Mouse (Mus musculus): ENCODE measurements around the gene Olfr1475. TPM values are rescaled to one million over a fixed set of nuclear protein-coding genes. Genes with fewer than 3 reads are reported as not detected.
"Not testable (repeated sequence)": the region's sequence is repeated elsewhere in the genome, so short reads cannot be mapped to it uniquely, and the experiment has no call there.

Gene Olfr1475
- not detected in 2 replicates for polyA plus RNA-seq (2012)

DNA sequence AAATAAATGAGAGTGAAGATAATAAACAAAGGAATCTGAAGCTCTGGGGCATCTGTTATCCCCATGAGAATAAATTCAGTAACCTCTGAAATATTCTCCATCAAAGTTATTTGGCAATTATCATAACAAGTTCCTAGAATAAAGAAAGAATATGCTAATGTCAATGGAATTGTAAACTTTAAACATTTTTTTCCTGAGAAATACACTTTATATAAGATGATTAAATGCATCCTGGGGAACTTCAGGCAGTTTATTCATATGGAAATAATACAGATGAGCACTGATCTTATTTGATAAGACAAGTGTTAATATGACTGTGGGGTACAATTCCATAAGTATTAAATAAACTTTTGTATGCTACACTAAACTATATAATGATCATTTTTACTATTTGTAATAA lies at the start of gene Olfr1475:
Gene Olfr1475 (minus strand): TSS at position 101 of the 400 bp plus-strand sequence.
- no peak for TF ChIP-seq GATA1 (IDR thresholded peaks at IDR 0.05; ENCODE audit: low read length)

DNA sequence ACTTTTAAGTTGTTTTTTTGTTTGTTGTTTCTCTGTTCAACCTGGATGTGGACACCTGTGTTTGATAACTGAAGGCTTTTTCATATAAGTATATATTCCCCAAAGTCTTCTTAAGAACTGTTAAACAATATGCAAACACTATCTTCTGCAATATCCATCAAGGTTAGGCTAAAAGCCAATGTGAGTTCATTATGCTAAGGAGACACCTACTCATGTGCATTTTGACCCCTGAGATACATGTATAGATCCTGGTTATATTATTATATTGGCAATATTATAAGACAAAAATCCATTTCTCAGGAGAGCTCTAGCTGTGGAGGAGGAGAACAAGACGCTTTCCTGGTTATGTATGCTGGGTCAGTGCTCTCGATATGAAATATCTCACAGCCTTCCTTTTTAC lies 47.6 kb upstream of the Olfr1475 start, which contains the start of gene Olfr1480:
Gene Olfr1480 (plus strand): TSS at position 301 of the 400 bp plus-strand sequence.
- no peak for TF ChIP-seq GATA1 (IDR thresholded peaks at IDR 0.05; ENCODE audit: low read length)

DNA sequence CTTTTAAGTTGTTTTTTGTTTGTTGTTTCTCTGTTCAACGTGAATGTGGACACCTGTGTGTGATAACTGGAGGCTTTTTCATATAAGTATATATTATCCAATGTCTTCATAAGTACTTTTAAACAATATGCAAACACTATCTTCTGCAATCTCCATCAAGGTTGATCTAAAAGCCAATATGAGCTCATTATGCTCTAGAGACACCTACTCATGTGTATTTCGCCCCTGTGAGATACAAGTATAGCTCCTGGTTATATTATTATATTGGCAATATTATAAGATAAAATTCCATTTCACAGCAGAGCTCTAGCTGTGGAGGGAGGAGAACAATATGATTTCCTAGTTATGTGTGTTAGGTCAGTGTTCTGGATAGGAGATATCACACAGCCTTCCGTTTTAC lies 20.2 kb upstream of the Olfr1475 start, which contains the start of gene Olfr1477:
Gene Olfr1477 (plus strand): TSS at position 301 of the 400 bp plus-strand sequence.
- no peak for TF ChIP-seq GATA1 (IDR thresholded peaks at IDR 0.05; ENCODE audit: low read length)

DNA sequence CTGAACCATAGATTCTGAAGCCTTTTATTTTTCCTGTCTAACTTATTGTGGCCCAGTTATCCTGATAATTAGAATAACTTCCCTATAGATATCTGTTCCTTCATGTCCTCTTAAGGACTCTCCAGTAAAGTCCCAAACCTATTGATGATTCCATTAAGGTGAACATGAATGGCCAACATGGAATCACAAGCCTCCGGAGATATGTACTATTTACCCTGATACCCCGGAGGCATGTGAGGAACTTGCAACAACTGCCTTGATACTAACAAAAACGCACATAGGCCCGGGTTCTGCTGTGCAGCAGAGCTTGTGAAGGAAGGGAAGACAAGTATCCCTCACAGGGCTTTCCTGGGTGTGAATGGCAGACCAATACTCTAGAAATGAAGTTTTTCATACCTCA lies 10.7 kb downstream of the Olfr1475 start, which contains the start of gene Olfr1474:
Gene Olfr1474 (plus strand): TSS at position 301 of the 400 bp plus-strand sequence.
- TF ChIP-seq GATA1 (IDR thresholded peaks at IDR 0.05; ENCODE audit: low read length), result not testable (repeated sequence)

DNA sequence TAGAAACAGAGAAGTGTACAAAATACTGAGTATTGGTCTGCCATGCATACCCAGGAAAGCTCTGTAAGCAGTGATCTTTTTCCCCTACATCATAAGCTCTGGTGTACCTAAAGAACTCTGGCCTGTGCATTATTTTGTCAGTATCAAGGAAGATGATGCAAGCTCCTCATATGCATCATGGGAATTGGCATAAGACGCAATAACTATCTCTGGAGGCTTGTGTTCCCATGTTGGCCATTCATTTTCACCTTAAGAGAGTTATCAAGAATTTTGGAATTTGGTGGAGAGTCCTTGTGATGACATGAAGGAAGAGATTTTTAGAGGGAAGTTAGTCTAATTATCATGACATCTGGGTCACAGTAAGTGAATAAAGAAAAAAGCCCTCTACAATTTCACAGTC lies 24.0 kb downstream of the Olfr1475 start, which contains the start of gene Olfr1472:
Gene Olfr1472 (minus strand): TSS at position 101 of the 400 bp plus-strand sequence.
- no peak for TF ChIP-seq GATA1 (IDR thresholded peaks at IDR 0.05; ENCODE audit: low read length)

DNA sequence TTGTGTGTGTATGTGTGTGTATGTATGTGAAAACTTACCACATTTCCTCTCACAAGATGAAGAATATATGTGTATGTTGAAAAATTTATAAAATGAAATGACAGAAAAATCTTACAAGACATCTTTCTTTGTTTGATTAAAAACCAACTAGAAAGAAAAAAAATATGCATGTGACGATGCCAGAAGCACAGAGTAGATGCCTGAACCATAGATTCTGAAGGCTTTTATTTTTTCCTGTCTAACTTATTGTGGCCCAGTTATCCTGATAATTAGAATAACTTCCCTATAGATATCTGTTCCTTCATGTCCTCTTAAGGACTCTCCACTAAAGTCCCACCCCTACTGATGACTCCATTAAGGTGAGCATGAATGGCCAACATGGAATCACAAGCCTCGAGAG lies 36.9 kb downstream of the Olfr1475 start, which contains the start of gene Olfr1471:
Gene Olfr1471 (plus strand): TSS at position 301 of the 400 bp plus-strand sequence.
- not testable (repeated sequence) for TF ChIP-seq GATA1 (IDR thresholded peaks at IDR 0.05; ENCODE audit: low read length)

Other genes starting within 250 kb of the Olfr1475 start
- not detected in 2 replicates for gene Olfr1463, start 248.9 kb downstream of the Olfr1475 start, polyA plus RNA-seq (2012)
- not detected in 2 replicates for gene Olfr1465, start 164.7 kb downstream of the Olfr1475 start, polyA plus RNA-seq (2012)
- gene Olfr1466, start 141.3 kb downstream of the Olfr1475 start, polyA plus RNA-seq (2012), result not detected in 2 replicates
- not detected in 2 replicates for gene Olfr1467, start 118.0 kb downstream of the Olfr1475 start, polyA plus RNA-seq (2012)
- gene Olfr1469, start 72.3 kb downstream of the Olfr1475 start, polyA plus RNA-seq (2012), result not detected in 2 replicates
- gene Olfr1471, start 36.8 kb downstream of the Olfr1475 start, polyA plus RNA-seq (2012), result not detected in 2 replicates
- not detected in 2 replicates for gene Olfr1472, start 24.1 kb downstream of the Olfr1475 start, polyA plus RNA-seq (2012)
- gene Olfr1474, start 10.6 kb downstream of the Olfr1475 start, polyA plus RNA-seq (2012), result not detected in 2 replicates
- gene Olfr1477, start 20.4 kb upstream of the Olfr1475 start, polyA plus RNA-seq (2012), result not detected in 2 replicates
- gene Olfr1480, start 47.7 kb upstream of the Olfr1475 start, polyA plus RNA-seq (2012), result not detected in 2 replicates
- not detected in 2 replicates for gene Olfr1484, start 103.3 kb upstream of the Olfr1475 start, polyA plus RNA-seq (2012)
- not detected in 2 replicates for gene Olfr1487, start 137.2 kb upstream of the Olfr1475 start, polyA plus RNA-seq (2012)
- not detected in 2 replicates for gene Olfr1489, start 151.4 kb upstream of the Olfr1475 start, polyA plus RNA-seq (2012)
- not detected in 2 replicates for gene Olfr1490, start 170.9 kb upstream of the Olfr1475 start, polyA plus RNA-seq (2012)
- not detected in 2 replicates for gene Olfr1491, start 217.1 kb upstream of the Olfr1475 start, polyA plus RNA-seq (2012)
- not detected in 2 replicates for gene Olfr1493-ps1, start 243.1 kb upstream of the Olfr1475 start, polyA plus RNA-seq (2012)